Mouse (Mus musculus) embryonic facial prominence, embryonic 13.5 days (tissue): Measurements from ENCODE around the gene Dapk3. TPM values are rescaled to one million over a fixed set of nuclear protein-coding genes. Genes with fewer than 3 reads are reported as not detected.
"Not testable (repeated sequence)": the region's sequence is repeated elsewhere in the genome, so short reads cannot be mapped to it uniquely, and the experiment has no call there.

Experiments used
- ATAC-seq: fragments of 200-750 bp; cut with Nextera tagmentation; 2 replicates; pipeline ENCODE4 v1.8.0; 2017; ENCODE audit warnings: low read depth; ENCODE audit not compliant: insufficient number of reproducible peaks, insufficient read depth, low FRiP score, low TSS enrichment
- H3K27ac ChIP-seq: fragments of 300-500 bp; sonication (generic); 2 replicates; pipeline ENCODE4 v1.5.1; 2015; ENCODE audit warnings: moderate library complexity, mild to moderate bottlenecking, inconsistent platforms
- H3K27me3 ChIP-seq: fragments of 300-500 bp; sonication (generic); 2 replicates; pipeline ENCODE4 v1.6.1; 2015; ENCODE audit warnings: mild to moderate bottlenecking, inconsistent platforms
- H3K36me3 ChIP-seq: fragments of 300-500 bp; sonication (generic); 2 replicates; pipeline ENCODE4 v1.6.1; 2015; ENCODE audit warnings: mild to moderate bottlenecking, inconsistent platforms
- H3K4me1 ChIP-seq: fragments of 300-500 bp; sonication (generic); 2 replicates; pipeline ENCODE4 v1.6.1; 2015; ENCODE audit warnings: inconsistent platforms
- H3K4me2 ChIP-seq: fragments of 300-500 bp; sonication (generic); 2 replicates; pipeline ENCODE4 v1.6.1; 2015; ENCODE audit warnings: moderate library complexity, mild to moderate bottlenecking, inconsistent platforms
- H3K4me3 ChIP-seq: fragments of 300-500 bp; sonication (generic); 2 replicates; pipeline ENCODE4 v1.5.1; 2015; ENCODE audit warnings: mild to moderate bottlenecking, inconsistent platforms
- H3K9ac ChIP-seq: fragments of 300-500 bp; sonication (generic); 2 replicates; pipeline ENCODE4 v1.6.1; 2015; ENCODE audit warnings: mild to moderate bottlenecking, inconsistent platforms
- H3K9me3 ChIP-seq: fragments of 300-500 bp; sonication (generic); 2 replicates; pipeline ENCODE4 v1.6.1; 2016; ENCODE audit warnings: inconsistent platforms
- WGBS: fragments of 180-500 bp; shearing (Covaris S2); methylation state at CpG from one replicate; pipeline ENCODE4 v1.1.7; 2015; ENCODE audit warnings: mixed read lengths; 5-methylcytosine and 5-hydroxymethylcytosine counted together
- polyA plus RNA-seq: library from polyadenylated mRNA; unstranded; fragments of >200 nt; fragmentation: Nextera tagmentation; extraction: Ambion mirVana; gene quantifications from 2 replicates; pipeline ENCODE4 v1.2.1, GENCODE M21; 2015

The Dapk3 gene
- polyA plus RNA-seq, 1 experiment from 2014 or later, result 57.1 TPM

- Histone ChIP-seq H3K27me3 (no peaks in the 10 kb centered on the region), H3K36me3 (peaks cover 85% of the 10 kb centered on the region), H3K9me3 (no peaks in the 10 kb centered on the region), H3K4me1 (no peaks in the 10 kb centered on the region), H3K4me3 (no peak overlapping the region), H3K9ac (no peak overlapping the region), H3K4me2 (no peak overlapping the region), H3K27ac (peak overlapping the region; percentile 57; the same call in 1 of the 2 replicates)
- no peak for ATAC-seq
- WGBS, result 73% methylated on average over 12 of the region's 12 CpGs
Measured at GRCm38 (mm10) chr10:81152609-81153008, 30.2 kb upstream of the Dapk3 start.

DNA sequence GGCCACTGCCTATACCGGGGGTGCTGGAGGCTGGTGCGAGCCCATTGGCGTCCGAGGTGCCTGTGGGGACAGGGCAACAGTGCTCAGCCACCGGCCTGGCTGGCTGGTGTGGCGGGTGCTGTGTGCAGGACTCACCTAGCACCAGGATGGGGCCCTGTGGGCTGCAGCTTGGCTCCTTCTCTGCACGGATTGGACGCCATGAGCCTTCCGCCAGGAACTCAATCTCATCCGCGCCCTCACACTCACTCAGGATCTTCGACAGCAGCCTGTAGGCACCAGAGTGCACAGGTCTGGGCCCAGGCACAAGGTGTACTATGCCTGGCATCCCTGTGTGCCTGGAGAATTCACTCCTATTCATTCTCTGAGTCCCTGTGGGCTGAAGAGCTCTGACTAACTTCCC lies 28.5 kb upstream of the Dapk3 start:
- H3K9ac ChIP-seq, result no peak overlapping the region
- H3K4me2 ChIP-seq, result no peak overlapping the region
- WGBS, result 90% methylated on average over 12 of the region's 12 CpGs
- no peak overlapping the region for H3K4me3 ChIP-seq
- H3K27me3 ChIP-seq, result no peaks in the 10 kb centered on the region
- no peaks in the 10 kb centered on the region for H3K9me3 ChIP-seq
- peak overlapping the region; percentile 36; the same call in 1 of the 2 replicates for H3K27ac ChIP-seq
- no peak for ATAC-seq
- no peaks in the 10 kb centered on the region for H3K4me1 ChIP-seq
- H3K36me3 ChIP-seq, result peaks cover 82% of the 10 kb centered on the region

GRCm38 (mm10) chr10:81154736-81155135 lies 28.1 kb upstream of the Dapk3 start:
- no peak overlapping the region for H3K4me2 ChIP-seq
- ATAC-seq, result no peak
- WGBS, result 79% methylated on average over 6 of the region's 6 CpGs
- no peaks in the 10 kb centered on the region for H3K27me3 ChIP-seq
- H3K9ac ChIP-seq, result no peak overlapping the region
- peaks cover 80% of the 10 kb centered on the region for H3K36me3 ChIP-seq
- no peaks in the 10 kb centered on the region for H3K9me3 ChIP-seq
- peak overlapping the region; percentile 36; the same call in 1 of the 2 replicates for H3K27ac ChIP-seq
- H3K4me3 ChIP-seq, result no peak overlapping the region
- no peaks in the 10 kb centered on the region for H3K4me1 ChIP-seq

DNA sequence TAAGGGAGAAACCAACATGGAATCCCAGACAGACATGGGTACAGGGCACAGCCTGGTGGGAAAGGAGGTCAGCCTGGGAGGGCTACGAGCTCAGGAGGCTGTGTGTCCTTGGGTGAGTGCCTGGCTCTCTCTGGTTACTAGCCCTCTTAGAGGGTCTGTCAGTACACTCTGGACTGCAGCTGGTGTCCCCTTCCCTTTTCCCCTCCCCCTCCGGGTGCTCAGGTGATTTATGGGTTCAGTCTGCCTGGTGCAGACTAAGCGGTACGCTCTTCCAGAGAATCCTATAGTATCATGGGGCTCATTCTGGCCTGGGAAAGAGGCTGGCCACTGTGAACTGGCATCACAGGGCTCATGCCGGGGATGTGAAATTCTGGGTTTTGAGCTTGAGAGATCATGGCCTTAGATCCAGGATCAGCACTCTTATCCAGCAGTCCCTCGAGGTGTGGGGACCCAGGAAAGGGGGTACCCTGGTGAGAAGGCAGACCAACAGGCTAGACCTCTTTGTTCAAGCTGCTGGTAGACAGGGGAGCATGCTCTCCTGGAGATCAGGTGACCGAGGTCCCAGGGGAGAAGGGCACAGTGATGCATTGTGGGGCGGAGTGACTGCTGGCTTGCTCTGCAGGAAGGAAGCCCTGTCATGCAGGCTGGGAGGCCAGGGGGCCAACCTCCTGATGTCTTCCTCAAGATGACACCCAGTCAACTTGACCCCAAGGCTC lies 21.0 kb upstream of the Dapk3 start:
- Histone ChIP-seq H3K27me3 (no peaks in the 10 kb centered on the region), H3K4me2 (no peak overlapping the region), H3K4me3 (no peak overlapping the region), H3K27ac (no peak overlapping the region), H3K4me1 (peaks cover 11% of the 10 kb centered on the region), H3K36me3 (peaks cover 81% of the 10 kb centered on the region), H3K9ac (0 out of 2 replicates have a peak overlapping the region, but pooled peaks have one; percentile 27), H3K9me3 (no peaks in the 10 kb centered on the region)
- 86% methylated on average over 8 of the region's 8 CpGs for WGBS
- ATAC-seq, result no peak

- 0 out of 2 replicates have a peak overlapping the region, but pooled peaks have one; percentile 27 for H3K9ac ChIP-seq
- H3K4me1 ChIP-seq, result peaks cover 14% of the 10 kb centered on the region
- no peak overlapping the region for H3K4me2 ChIP-seq
- no peak overlapping the region for H3K4me3 ChIP-seq
- H3K9me3 ChIP-seq, result no peaks in the 10 kb centered on the region
- H3K36me3 ChIP-seq, result peaks cover 75% of the 10 kb centered on the region
- ATAC-seq, result no peak
- H3K27ac ChIP-seq, result no peak overlapping the region
- no peaks in the 10 kb centered on the region for H3K27me3 ChIP-seq
- 74% methylated on average over 2 of the region's 2 CpGs for WGBS
Measured at GRCm38 (mm10) chr10:81162318-81162652, 20.5 kb upstream of the Dapk3 start.

DNA sequence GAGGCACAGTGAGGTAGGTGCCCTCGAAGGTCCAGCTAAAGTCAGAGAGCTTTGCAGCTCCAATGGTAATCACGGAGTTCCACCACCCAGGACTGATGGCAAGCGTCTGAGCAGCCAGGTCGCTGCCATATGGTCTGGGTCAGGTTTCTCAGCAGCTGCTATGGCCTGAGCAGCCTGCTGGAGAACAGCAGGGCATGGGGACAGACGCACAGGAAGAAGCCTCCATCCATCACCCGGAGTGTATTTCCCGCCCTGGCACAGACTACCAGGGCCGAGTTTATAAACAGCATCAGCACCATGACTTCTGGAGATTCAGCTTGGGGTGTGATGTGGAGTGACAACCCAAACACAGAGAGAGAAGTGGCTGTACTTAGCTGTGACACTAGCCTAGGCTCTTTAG lies 17.7 kb upstream of the Dapk3 start:
- ATAC-seq, result no peak
- H3K36me3 ChIP-seq, result peaks cover 52% of the 10 kb centered on the region
- peak overlapping the region; percentile 44; the same call in 1 of the 2 replicates for H3K9ac ChIP-seq
- H3K4me1 ChIP-seq, result peaks cover 21% of the 10 kb centered on the region
- H3K9me3 ChIP-seq, result no peaks in the 10 kb centered on the region
- 81% methylated on average over 8 of the region's 8 CpGs for WGBS
- no peak overlapping the region for H3K4me2 ChIP-seq
- H3K4me3 ChIP-seq, result no peak overlapping the region
- no peaks in the 10 kb centered on the region for H3K27me3 ChIP-seq
- no peak overlapping the region for H3K27ac ChIP-seq

- H3K4me2 ChIP-seq, result peak within 1 kb of the TSS; percentile 92
- no peaks in the 10 kb centered on the region for H3K9me3 ChIP-seq
- under 1% methylated on average over 62 of the region's 64 CpGs for WGBS
- H3K4me1 ChIP-seq, result peaks cover 21% of the 10 kb centered on the region
- ATAC-seq, result peak; percentile 84
- no peaks in the 10 kb centered on the region for H3K27me3 ChIP-seq
- H3K4me3 ChIP-seq, result peak within 1 kb of the TSS; percentile 92
- H3K27ac ChIP-seq, result peak within 1 kb of the TSS; percentile 87
- H3K9ac ChIP-seq, result peak within 1 kb of the TSS; percentile 89
- H3K36me3 ChIP-seq, result peaks cover 29% of the 10 kb centered on the region
Measured at GRCm38 (mm10) chr10:81167200-81168086, 15.4 kb upstream of the Dapk3 start, which contains the start of gene Pias4. Gene Pias4, minus strand, starts transcription at chr10:81167923.

DNA sequence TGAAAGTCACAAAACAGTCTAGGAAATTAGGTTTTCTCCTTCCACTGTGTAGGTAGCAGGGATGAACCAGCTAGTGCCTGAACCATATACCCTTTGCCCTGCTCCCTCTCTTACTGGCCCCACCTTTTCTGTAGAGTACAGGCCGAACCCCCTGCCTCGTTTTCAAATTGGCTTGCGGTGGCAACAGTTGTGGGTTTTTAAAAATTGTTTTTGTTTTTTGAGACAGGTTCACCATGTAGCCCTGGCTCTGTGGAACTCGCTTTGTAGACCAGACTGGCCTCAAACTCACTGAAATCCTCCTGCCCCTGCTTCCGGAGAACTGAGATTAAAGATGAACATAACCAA lies 14.7 kb upstream of the Dapk3 start:
- peak; percentile 40; the same call in 1 of the 2 replicates for ATAC-seq
- Histone ChIP-seq H3K9me3 (no peaks in the 10 kb centered on the region), H3K36me3 (peaks cover 23% of the 10 kb centered on the region), H3K4me1 (peaks cover 24% of the 10 kb centered on the region), H3K9ac (peak overlapping the region; percentile 70), H3K27ac (peak overlapping the region; percentile 87), H3K4me2 (peak overlapping the region; percentile 92), H3K27me3 (no peaks in the 10 kb centered on the region), H3K4me3 (peak overlapping the region; percentile 92)
- 6% methylated on average over 5 of the region's 5 CpGs for WGBS

DNA sequence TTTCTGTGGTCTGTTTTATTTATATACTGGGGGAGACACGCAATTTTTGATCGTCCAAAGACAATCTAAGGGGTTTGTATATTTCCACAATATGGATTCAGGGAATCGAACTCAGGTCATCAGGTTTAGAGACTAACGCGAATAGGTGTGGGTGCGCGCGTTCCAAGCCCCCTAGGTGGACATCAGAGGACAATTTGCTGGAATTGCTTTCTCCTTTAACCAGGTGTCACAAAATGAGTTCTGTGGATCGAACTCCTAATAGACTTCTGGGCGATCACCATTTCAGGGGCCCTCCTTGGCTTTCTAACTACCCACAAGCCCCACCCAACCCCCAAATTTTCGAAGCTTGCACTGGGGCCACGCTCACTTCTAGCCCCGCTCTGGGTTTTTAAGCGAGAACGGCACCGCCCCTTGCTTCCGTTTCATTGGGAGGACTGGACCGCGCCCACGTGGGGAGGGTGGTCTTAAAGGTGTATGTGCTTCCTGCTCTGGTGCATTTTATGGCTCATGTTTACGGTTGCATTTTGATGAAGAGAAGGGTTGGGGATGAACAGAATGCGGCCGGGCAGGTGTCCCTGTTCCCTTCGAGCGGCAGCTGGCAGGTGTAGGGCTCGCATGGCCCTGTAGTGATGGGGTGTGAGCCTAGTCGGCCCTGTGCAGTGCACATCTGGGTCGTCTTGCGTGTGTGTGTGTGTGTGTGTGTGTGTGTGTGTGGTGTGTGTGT lies 14.1 kb upstream of the Dapk3 start:
- Histone ChIP-seq H3K4me1 (peaks cover 31% of the 10 kb centered on the region), H3K27ac (peak overlapping the region; percentile 87), H3K9me3 (no peaks in the 10 kb centered on the region), H3K36me3 (peaks cover 18% of the 10 kb centered on the region), H3K4me3 (peak overlapping the region; percentile 92), H3K27me3 (no peaks in the 10 kb centered on the region), H3K9ac (peak overlapping the region; percentile 70), H3K4me2 (peak overlapping the region; percentile 92)
- WGBS, result 3% methylated on average over 29 of the region's 29 CpGs
- no peak for ATAC-seq

DNA sequence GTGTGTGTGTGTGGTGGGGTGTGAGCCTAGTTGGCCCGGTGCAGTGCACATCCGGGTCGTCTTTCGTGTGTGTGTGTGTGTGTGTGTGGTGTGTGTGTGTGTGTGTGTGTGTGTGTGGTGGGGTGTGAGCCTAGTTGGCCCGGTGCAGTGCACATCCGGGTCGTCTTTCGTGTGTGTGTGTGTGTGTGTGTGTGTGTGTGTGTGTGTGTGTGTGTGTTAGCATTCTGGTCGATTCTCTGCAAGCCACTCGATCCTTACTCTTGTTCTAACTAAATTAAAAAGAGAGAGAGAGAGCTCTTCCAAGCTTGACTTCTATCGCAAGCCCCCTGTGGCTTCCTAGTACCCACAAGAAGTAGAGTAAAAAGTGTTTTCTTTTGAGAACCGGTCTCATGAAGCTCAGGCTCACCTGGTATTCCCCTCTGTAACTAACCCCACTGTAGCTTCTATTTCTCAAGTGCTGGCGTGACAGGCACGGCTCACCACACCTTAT lies 13.3 kb upstream of the Dapk3 start:
- Histone ChIP-seq H3K4me2 (peak overlapping the region; percentile 92), H3K36me3 (peaks cover 10% of the 10 kb centered on the region), H3K9ac (0 out of 2 replicates have a peak overlapping the region, but pooled peaks have one; percentile 1), H3K27ac (peak overlapping the region; percentile 39; the same call in 1 of the 2 replicates), H3K4me1 (peaks cover 38% of the 10 kb centered on the region)
- not testable (repeated sequence) for H3K9me3 ChIP-seq, H3K27me3 ChIP-seq, ATAC-seq, H3K4me3 ChIP-seq
- WGBS, result 26% methylated on average over 10 of the region's 14 CpGs

- 0 out of 2 replicates have a peak overlapping the region, but pooled peaks have one; percentile 21 for H3K4me3 ChIP-seq
- H3K36me3 ChIP-seq, result peaks cover 9% of the 10 kb centered on the region
- no peak for ATAC-seq
- H3K9me3 ChIP-seq, result no peaks in the 10 kb centered on the region
- H3K4me1 ChIP-seq, result peaks cover 45% of the 10 kb centered on the region
- no peaks in the 10 kb centered on the region for H3K27me3 ChIP-seq
- peak overlapping the region; percentile 62 for H3K9ac ChIP-seq
- H3K27ac ChIP-seq, result peak overlapping the region; percentile 92
- H3K4me2 ChIP-seq, result peak overlapping the region; percentile 96
- WGBS, result 6% methylated on average over 21 of the region's 21 CpGs
Measured at GRCm38 (mm10) chr10:81173132-81173531, 9.7 kb upstream of the Dapk3 start.
